Mouse (Mus musculus) naive thymus-derived CD4-positive, alpha-beta T cell, adult 2 months (primary cell): ENCODE results near the gene Glyctk.

Experiments used
- DNase-seq: peaks from one replicate; pipeline ENCODE4 v3.0.0-alpha.2; 2011; ENCODE audit warnings: low read depth

Gene Glyctk

GRCm38 (mm10) chr9:106158037-106158491 is at the start of gene Glyctk:
Gene Glyctk (minus strand): TSS chr9:106158138.
- DNase-seq: no peak

GRCm38 (mm10) chr9:106206515-106206914 is 48.6 kb upstream of the Glyctk start:
- DNase-seq: no peak

GRCm38 (mm10) chr9:106205713-106206290 is 47.9 kb upstream of the Glyctk start:
- no peak for DNase-seq

GRCm38 (mm10) chr9:106203990-106204851 is 46.3 kb upstream of the Glyctk start:
- no peak for DNase-seq

GRCm38 (mm10) chr9:106202819-106203636 is 45.1 kb upstream of the Glyctk start, which contains the start of gene Twf2:
Gene Twf2 (plus strand): TSS chr9:106203108.
- peak; percentile 92 for DNase-seq

- DNase-seq: no peak
Measured at GRCm38 (mm10) chr9:106201895-106202294, 44.0 kb upstream of the Glyctk start.

GRCm38 (mm10) chr9:106199535-106200272 is 41.8 kb upstream of the Glyctk start, which contains the start of gene Ppm1m:
Gene Ppm1m (minus strand): TSS chr9:106199746.
- DNase-seq: no peak

- DNase-seq: peak; percentile 73
Measured at GRCm38 (mm10) chr9:106198962-106199458, 41.1 kb upstream of the Glyctk start.

GRCm38 (mm10) chr9:106197732-106198131 is 39.8 kb upstream of the Glyctk start:
- no peak for DNase-seq

GRCm38 (mm10) chr9:106197081-106197713 is 39.3 kb upstream of the Glyctk start:
- DNase-seq: peak; percentile 37

GRCm38 (mm10) chr9:106195693-106196092 is 37.8 kb upstream of the Glyctk start:
- no peak for DNase-seq

- DNase-seq: peak; percentile 43
Measured at GRCm38 (mm10) chr9:106193930-106194807, 36.2 kb upstream of the Glyctk start.

GRCm38 (mm10) chr9:106192998-106193397 is 35.1 kb upstream of the Glyctk start:
- peak; percentile 60 for DNase-seq

- DNase-seq: no peak
Measured at GRCm38 (mm10) chr9:106192024-106192423, 34.1 kb upstream of the Glyctk start.

GRCm38 (mm10) chr9:106191355-106191754 is 33.4 kb upstream of the Glyctk start:
- DNase-seq: no peak

GRCm38 (mm10) chr9:106183996-106184395 is 26.1 kb upstream of the Glyctk start:
- no peak for DNase-seq

- no peak for DNase-seq
Measured at GRCm38 (mm10) chr9:106182146-106182545, 24.2 kb upstream of the Glyctk start.

GRCm38 (mm10) chr9:106179964-106180363 is 22.0 kb upstream of the Glyctk start:
- DNase-seq: no peak

GRCm38 (mm10) chr9:106179454-106179853 is 21.5 kb upstream of the Glyctk start:
- DNase-seq: no peak

- no peak for DNase-seq
Measured at GRCm38 (mm10) chr9:106177799-106178198, 19.9 kb upstream of the Glyctk start.
